10 mouse cellular contexts compared by ENCODE assay signal in genomic region chr10:81143845-81144437, GRCm38 (mm10).
"Had no signal": no experiment of that assay in that cellular context is flagged by ENCODE, and none has a peak within 500 bp of the region (broad histone marks: within the 10 kb centered on the region; RNA-seq: fewer than 3 reads in every experiment).

No protein-coding gene starts in this region.

- H3K9ac ChIP-seq: limb, embryonic 15.5 days; liver, embryonic 12.5 days; lung, embryonic 14.5 days; neural tube, embryonic 13.5 days had no signal

- H3K4me2 ChIP-seq: limb, embryonic 15.5 days; liver, embryonic 12.5 days; lung, embryonic 14.5 days; neural tube, embryonic 13.5 days had no signal

- H3K9me3 ChIP-seq: limb, embryonic 15.5 days; liver, embryonic 12.5 days; neural tube, embryonic 13.5 days had no signal

- H3K4me3 ChIP-seq: layer of hippocampus, adult 2 months; limb, embryonic 15.5 days; liver, embryonic 12.5 days; neural tube, embryonic 13.5 days had no signal

- DNase-seq: left cerebral cortex, postnatal 4 days; lung, embryonic 14.5 days; midbrain, embryonic 14.5 days; right cerebral cortex, adult 18-20 months; right cerebral cortex, postnatal 25 days; thymus, adult 18-20 months had no signal

- ATAC-seq: liver, embryonic 12.5 days had no signal

- H3K27me3 ChIP-seq: limb, embryonic 15.5 days; liver, embryonic 12.5 days; neural tube, embryonic 13.5 days had no signal

- H3K27ac ChIP-seq: limb, embryonic 15.5 days; liver, embryonic 12.5 days; neural tube, embryonic 13.5 days had no signal
